Mouse (Mus musculus) spleen, postnatal 14 days (tissue): ENCODE results near the gene Mocs1.

Experiments
- DNase-seq, 2 experiments: peaks; one replicate each; pipeline ENCODE4 v3.0.0; 2021 to 2022; ENCODE audit warnings: low spot score in 2 of 2

Gene Mocs1

GRCm38 (mm10) chr17:49428239-49428688 is at the start of gene Mocs1:
TSS of gene Mocs1 (plus strand) at chr17:49428362.
- peak; percentile 88 to 94 for DNase-seq

GRCm38 (mm10) chr17:49379645-49380044 is 48.5 kb upstream of the Mocs1 start:
- DNase-seq = no peak

GRCm38 (mm10) chr17:49384217-49384943 is 43.8 kb upstream of the Mocs1 start:
- DNase-seq = no peak

GRCm38 (mm10) chr17:49387741-49388140 is 40.4 kb upstream of the Mocs1 start:
- no peak for DNase-seq

GRCm38 (mm10) chr17:49392751-49393150 is 35.4 kb upstream of the Mocs1 start:
- no peak for DNase-seq

- DNase-seq = no peak
Measured at GRCm38 (mm10) chr17:49394836-49395235, 33.3 kb upstream of the Mocs1 start.

GRCm38 (mm10) chr17:49399605-49400004 is 28.6 kb upstream of the Mocs1 start:
- DNase-seq = no peak

- DNase-seq = peak; percentile 34 to 62
Measured at GRCm38 (mm10) chr17:49400130-49400529, 28.0 kb upstream of the Mocs1 start.

- no peak for DNase-seq
Measured at GRCm38 (mm10) chr17:49403151-49403550, 25.0 kb upstream of the Mocs1 start.

GRCm38 (mm10) chr17:49405927-49406326 is 22.2 kb upstream of the Mocs1 start:
- DNase-seq = no peak

GRCm38 (mm10) chr17:49412974-49413373 is 15.2 kb upstream of the Mocs1 start:
- no peak for DNase-seq

GRCm38 (mm10) chr17:49413554-49413953 is 14.6 kb upstream of the Mocs1 start:
- no peak for DNase-seq

GRCm38 (mm10) chr17:49416228-49416627 is 11.9 kb upstream of the Mocs1 start:
- no peak for DNase-seq

- DNase-seq = no peak
Measured at GRCm38 (mm10) chr17:49419813-49420212, 8.3 kb upstream of the Mocs1 start.

- DNase-seq = no peak
Measured at GRCm38 (mm10) chr17:49422286-49423066, 5.7 kb upstream of the Mocs1 start.

- no peak for DNase-seq
Measured at GRCm38 (mm10) chr17:49423067-49423325, 5.2 kb upstream of the Mocs1 start.

GRCm38 (mm10) chr17:49423872-49424271 is 4.3 kb upstream of the Mocs1 start:
- no peak for DNase-seq

GRCm38 (mm10) chr17:49427631-49428238 is 427 bp upstream of the Mocs1 start:
- DNase-seq = no peak

GRCm38 (mm10) chr17:49428751-49429415 is 721 bp downstream of the Mocs1 start:
- DNase-seq = no peak

GRCm38 (mm10) chr17:49429471-49430129 is 1.4 kb downstream of the Mocs1 start:
- DNase-seq = no peak

- no peak for DNase-seq
Measured at GRCm38 (mm10) chr17:49430136-49430535, 2.0 kb downstream of the Mocs1 start.

GRCm38 (mm10) chr17:49431176-49431575 is 3.0 kb downstream of the Mocs1 start:
- DNase-seq = no peak
